Comparison of ENCODE assay signal across 8 mouse cellular contexts in the genomic region with DNA sequence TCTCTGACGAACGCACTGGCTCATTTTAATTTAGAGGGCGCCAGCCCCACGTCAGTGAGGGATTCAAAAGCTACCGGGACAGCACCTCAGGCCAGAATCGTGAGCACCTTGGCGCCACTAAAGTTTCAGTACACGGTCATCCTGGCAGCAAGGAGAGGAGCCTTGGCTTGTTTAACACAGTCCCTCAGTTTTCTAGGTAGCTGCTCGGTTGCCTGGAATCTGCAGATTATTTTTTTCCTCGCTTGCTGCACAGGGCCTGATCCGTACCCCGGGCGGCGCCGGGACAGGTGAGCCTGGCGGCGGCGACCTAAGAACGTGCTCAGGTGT. TPM values are rescaled to one million over a fixed set of nuclear protein-coding genes. Genes with fewer than 3 reads are reported as not detected.
DNase-seq lines count a peak whose midpoint lies in the region; ATAC-seq and TF ChIP-seq lines count a peak whose summit lies in the region.

No protein-coding gene starts in this region.

- ATAC-seq in frontal cortex, adult (ENCODE audit: low TSS enrichment), result 0 out of 2 replicates have a peak, but pooled peaks have one; percentile 7
- 0 out of 2 replicates have a peak, but pooled peaks have one; percentile 6 for ATAC-seq in heart, embryonic 14.5 days (ENCODE audit: insufficient number of reproducible peaks, insufficient read depth, low FRiP score, low read depth)
- ATAC-seq in liver, embryonic 13.5 days (ENCODE audit: low read depth), result no peak
- ATAC-seq in stomach, postnatal 0 days (ENCODE audit: low FRiP score, low TSS enrichment), result no peak; the same call in 1 of the 2 replicates

- no peak for TF ChIP-seq EP300 in stomach, postnatal 0 days (optimal IDR thresholded peaks at IDR 0.05)

- H3K9me3 ChIP-seq in ES-E14 (ENCODE audit: control insufficient read depth, insufficient read depth, low read depth, low read length), result no peaks in the 10 kb centered on the region
- H3K9me3 ChIP-seq in heart, embryonic 14.5 days (ENCODE audit: control insufficient read depth, low read length), result no peaks in the 10 kb centered on the region
- H3K9me3 ChIP-seq in liver, embryonic 13.5 days (replicated peaks), result no peaks in the 10 kb centered on the region
- H3K9me3 ChIP-seq in stomach, postnatal 0 days (ENCODE audit: control insufficient read depth, low read length), result no peaks in the 10 kb centered on the region

- H3K4me2 ChIP-seq in heart, embryonic 14.5 days (ENCODE audit: low read length), result peak overlapping the region; percentile 76
- H3K4me2 ChIP-seq in liver, embryonic 13.5 days, result peak overlapping the region; percentile 66
- H3K4me2 ChIP-seq in stomach, postnatal 0 days (replicated peaks; ENCODE audit: low read depth), result peak overlapping the region; percentile 95

- no peaks in the 10 kb centered on the region; a peak in 1 of 4 replicates for H3K4me1 ChIP-seq in ES-E14 (ENCODE audit: control insufficient read depth in 2 of 2, insufficient read depth in 2 of 2, low read length in 2 of 2, poor library complexity in 1 of 2)
- peaks cover 10 to 14% of the 10 kb centered on the region in 2 experiments; a peak in 3 of 4 replicates for H3K4me1 ChIP-seq in heart, embryonic 14.5 days (ENCODE audit: control insufficient read depth in 2 of 2, insufficient read depth in 2 of 2, low read length in 2 of 2)
- peaks cover 6% of the 10 kb centered on the region for H3K4me1 ChIP-seq in liver, embryonic 13.5 days (replicated peaks)
- no peaks in the 10 kb centered on the region for H3K4me1 ChIP-seq in stomach, postnatal 0 days (replicated peaks; ENCODE audit: control insufficient read depth, insufficient read depth)

- H3K27ac ChIP-seq in ES-E14 (ENCODE audit: insufficient read depth, low read depth, low read length, poor library complexity, severe bottlenecking), result no peak overlapping the region
- H3K27ac ChIP-seq in heart, embryonic 14.5 days (replicated peaks in 1 of 2; ENCODE audit: control insufficient read depth in 1 of 2, insufficient read depth in 1 of 2, low read depth in 2 of 2, low read length in 2 of 2), result no peak overlapping the region
- H3K27ac ChIP-seq in liver, embryonic 13.5 days, result no peak overlapping the region
- no peak overlapping the region for H3K27ac ChIP-seq in stomach, postnatal 0 days (replicated peaks)

- WGBS in heart, embryonic 14.5 days, result 2% methylated on average over 19 of the region's 19 CpGs
- 4% methylated on average over 19 of the region's 19 CpGs for WGBS in liver, embryonic 13.5 days (ENCODE audit: insufficient replicate concordance)
- 3% methylated on average over 19 of the region's 19 CpGs for WGBS in stomach, postnatal 0 days

- no peaks in the 10 kb centered on the region for H3K36me3 ChIP-seq in ES-E14 (ENCODE audit: control insufficient read depth, insufficient read depth, low read length, poor library complexity, severe bottlenecking)
- no peaks in the 10 kb centered on the region for H3K36me3 ChIP-seq in heart, embryonic 14.5 days (ENCODE audit: control insufficient read depth, insufficient read depth, low read length)
- no peaks in the 10 kb centered on the region for H3K36me3 ChIP-seq in liver, embryonic 13.5 days
- no peaks in the 10 kb centered on the region for H3K36me3 ChIP-seq in stomach, postnatal 0 days (ENCODE audit: control insufficient read depth, insufficient read depth, low read length)

- TF ChIP-seq CTCF in stomach, postnatal 0 days (IDR thresholded peaks at IDR 0.05; ENCODE audit: low read depth), result no peak

- DNase-seq in frontal cortex, postnatal 10 days (ENCODE audit: low spot score in 2 of 2), result no peak
- peak; percentile 25 for DNase-seq in ES-E14 (ENCODE audit: low read depth, low spot score)
- no peak for DNase-seq in liver, embryonic 13.5 days
- DNase-seq in stomach, postnatal 0 days (ENCODE audit: low spot score), result no peak
- DNase-seq in frontal cortex, postnatal 36 days (ENCODE audit: low spot score in 2 of 2), result no peak
- DNase-seq in adrenal gland, adult 2 months, result no peak

- H3K27me3 ChIP-seq in heart, embryonic 14.5 days (ENCODE audit: control insufficient read depth, insufficient read depth, low read length), result peaks cover 5% of the 10 kb centered on the region; the same call in 1 of the 2 replicates
- peaks cover 58% of the 10 kb centered on the region for H3K27me3 ChIP-seq in liver, embryonic 13.5 days
- H3K27me3 ChIP-seq in stomach, postnatal 0 days (ENCODE audit: control insufficient read depth, insufficient read depth, low read length), result no peaks in the 10 kb centered on the region; the same call in 1 of the 2 replicates

- in situ Hi-C loops in ES-E14 (cut with MboI; ENCODE audit: low sequenced_read_pairs in 2 of 2, unreplicated experiment in 2 of 2), result no loop called here

- peak overlapping the region; percentile 64 to 77 for H3K4me3 ChIP-seq in ES-E14 (ENCODE audit: insufficient read depth in 1 of 2, low read depth in 1 of 2, low read length in 2 of 2, poor library complexity in 1 of 2, severe bottlenecking in 1 of 2)
- H3K4me3 ChIP-seq in heart, embryonic 14.5 days (ENCODE audit: control insufficient read depth in 1 of 2, insufficient read depth in 1 of 2, low read depth in 1 of 2, low read length in 2 of 2), result peak overlapping the region; percentile 55 to 78
- peak overlapping the region; percentile 51 for H3K4me3 ChIP-seq in liver, embryonic 13.5 days (replicated peaks)
- peak overlapping the region; percentile 56 for H3K4me3 ChIP-seq in stomach, postnatal 0 days (ENCODE audit: low read depth, low read length)

- H3K9ac ChIP-seq in ES-E14 (ENCODE audit: insufficient read depth, low read depth, low read length, poor library complexity, severe bottlenecking), result peak overlapping the region; percentile 46
- H3K9ac ChIP-seq in heart, embryonic 14.5 days (ENCODE audit: low read length), result peak overlapping the region; percentile 79
- no peak overlapping the region for H3K9ac ChIP-seq in liver, embryonic 13.5 days
- H3K9ac ChIP-seq in stomach, postnatal 0 days (ENCODE audit: low read length), result peak overlapping the region; percentile 58

TF ChIP-seq in ES-E14, 5 proteins besides CTCF, POLR2A, EP300 and RAD21:
- TF ChIP-seq ZC3H11A (IDR thresholded peaks at IDR 0.05; ENCODE audit: borderline replicate concordance, low read depth, low read length) (no peak), MAFK (IDR thresholded peaks at IDR 0.05; ENCODE audit: insufficient read depth, low read depth, low read length) (no peak), ZNF384 (IDR thresholded peaks at IDR 0.05; ENCODE audit: low read depth, low read length) (no peak), HCFC1 (IDR thresholded peaks at IDR 0.05; ENCODE audit: borderline replicate concordance, insufficient read depth, low read length) (no peak), CHD2 (IDR thresholded peaks at IDR 0.05; ENCODE audit: low read depth, low read length) (no peak)

RNA-seq across cellular contexts. Expression of gene Rgs6, which starts 28.4 kb away (rescaled TPM):
- 0.49 and 0.53 TPM in 2 replicates for total RNA-seq in ES-E14 (2012; rRNA removed)
- 15.5 and 17.8 TPM in 2 replicates for polyA plus RNA-seq in heart, embryonic 14.5 days (2014; fragmentation: Nextera tagmentation; extraction: Ambion mirVana)
- 0.23 and 0.36 TPM in 2 replicates for polyA plus RNA-seq in liver, embryonic 13.5 days (2015; fragmentation: Nextera tagmentation; extraction: Ambion mirVana)
- polyA plus RNA-seq in stomach, postnatal 0 days (2015; fragmentation: Nextera tagmentation; extraction: Ambion mirVana), result 1.3 and 1.5 TPM in 2 replicates
- total RNA-seq in adrenal gland, adult 2 months (2021), result under 1 TPM; 0.75 to 0.76 TPM
- 0.16 and 0.33 TPM in 2 replicates for polyA plus RNA-seq in adrenal gland, adult 2 months (2012; rRNA removed)

Comparison
In these comparisons a context has a peak if more than half of its experiments do, and no peak if none do; other contexts are left out.
1. ATAC-seq: peak in frontal cortex, adult (single experiment) and heart, embryonic 14.5 days (single experiment); none in liver, embryonic 13.5 days (single experiment) and stomach, postnatal 0 days (single experiment).
2. Peak in every context shown above with its lines, with median percentiles within 50 percentile points of each other: H3K4me3 ChIP-seq and H3K4me2 ChIP-seq.